Mouse (Mus musculus) brain, embryonic 14.5 days (tissue): ENCODE data around the gene Vmn2r11.

Experiments used
- CTCF ChIP-seq: fragments of 200-500 bp; IDR thresholded peaks from 2 replicates; pipeline ENCODE4 v1.5.1; 2012; ENCODE audit warnings: inconsistent platforms, mild to moderate bottlenecking, moderate library complexity, borderline replicate concordance; ENCODE audit not compliant: insufficient read depth, insufficient read length; ENCODE audit errors: extremely low read depth
- POLR2A ChIP-seq: fragments of 200-500 bp; IDR thresholded peaks from 2 replicates; pipeline ENCODE4 v1.6.1; 2012; ENCODE audit warnings: mild to moderate bottlenecking, inconsistent platforms, borderline replicate concordance; ENCODE audit not compliant: poor library complexity, insufficient read depth, insufficient read length, severe bottlenecking; ENCODE audit errors: extremely low read depth

- TF ChIP-seq POLR2A (no peak), CTCF (no peak)
Observed at GRCm38 (mm10) chr5:109032591-109032990, 26.8 kb downstream of the Vmn2r11 start.
